Mouse (Mus musculus) left cerebral cortex, postnatal 10 days (tissue): ENCODE measurements around the gene Glis3. TPM values are rescaled to one million over a fixed set of nuclear protein-coding genes. Genes with fewer than 3 reads are reported as not detected.

Experiments used
- DNase-seq, 2 experiments: peaks; one replicate each; pipeline ENCODE4 v3.0.0; 2021 to 2022; ENCODE audit warnings: low spot score in 2 of 2, mixed read lengths in 1 of 2; ENCODE audit errors: extremely low spot score in 1 of 2
- intact Hi-C: fragments of 180-260 bp; cut with DNase I; formaldehyde crosslinking; loops from one replicate; pipeline ENCODE4 v1.15.1; 2025
- total RNA-seq, 2 experiments: library from RNA; stranded (reverse); gene quantifications; 2 replicates each; pipeline ENCODE4 v1.2.3; 2021

The Glis3 gene
- 1 to 10 TPM; 5.3 to 6.5 TPM for total RNA-seq

DNA sequence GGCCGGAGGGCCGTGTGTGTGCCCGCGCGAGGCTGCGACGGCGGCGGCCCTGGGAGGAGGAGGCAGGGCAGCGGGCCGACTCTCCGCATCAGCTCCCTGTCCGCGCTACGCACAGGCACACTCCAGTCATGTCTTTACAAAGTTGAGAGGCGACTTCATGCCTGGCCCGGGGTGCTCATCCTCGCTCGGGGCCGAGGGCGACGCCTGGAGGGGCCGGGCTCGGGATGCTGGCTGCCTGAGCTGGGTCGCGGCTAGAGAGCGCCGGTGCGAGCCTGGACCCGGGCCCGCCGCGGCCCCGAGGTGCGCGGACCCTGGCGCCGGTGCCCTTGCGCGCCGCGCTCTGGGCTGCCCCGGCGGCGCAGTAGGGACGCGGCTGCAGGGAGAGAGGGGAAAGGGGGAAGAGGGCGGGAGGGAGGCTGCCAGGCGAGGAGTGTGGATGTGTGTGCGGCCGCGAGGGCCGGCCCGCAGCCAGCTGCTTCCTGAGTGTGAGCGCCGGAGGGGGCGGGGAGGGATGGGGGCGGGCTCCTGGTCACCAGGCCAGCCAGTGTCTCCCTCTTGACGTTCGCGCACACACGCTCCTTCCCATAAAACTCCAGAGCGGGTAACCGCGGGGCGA, at the start of gene Glis3:
Glis3 (minus strand) TSS at position 302 of the 616 bp plus-strand sequence.
- intact Hi-C loops: no loop called here
- DNase-seq: peak; percentile 11 to 75

DNA sequence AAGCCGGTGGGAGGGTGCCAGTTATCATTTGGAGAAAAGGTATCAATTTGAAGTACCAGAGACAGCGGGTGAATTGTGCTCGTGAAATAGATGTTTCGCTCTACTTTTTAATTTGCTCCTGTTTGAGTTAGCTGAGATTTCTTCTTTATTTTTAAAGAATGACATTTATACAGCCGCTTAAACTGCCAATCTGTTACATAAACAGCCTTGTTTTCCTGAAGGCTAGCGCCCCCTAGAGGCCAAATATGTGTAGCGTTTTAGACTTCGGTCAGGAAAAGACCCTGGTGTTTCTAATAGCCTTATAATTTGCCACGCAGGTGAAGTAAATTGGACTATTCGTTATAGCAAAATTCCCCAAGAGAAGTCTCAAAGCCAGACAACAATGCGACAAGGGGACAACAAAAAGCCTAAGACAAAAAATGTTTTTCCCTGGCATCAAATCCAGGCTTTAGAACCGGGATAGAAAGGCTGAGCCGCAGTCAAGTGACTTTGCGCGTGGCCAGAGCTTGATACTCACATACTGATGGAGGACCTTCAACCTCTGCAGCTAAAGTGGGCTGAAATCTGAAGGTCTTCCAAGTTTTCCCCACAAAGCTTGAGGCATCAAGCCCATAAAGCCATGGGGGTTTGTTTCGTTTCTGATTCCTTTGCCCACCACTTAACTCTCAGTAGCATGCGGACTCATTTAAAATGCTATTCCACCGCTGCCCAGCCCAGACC, 46.4 kb upstream of the Glis3 start:
- peak; percentile 58 to 66 for DNase-seq
- intact Hi-C loops: loop anchor here (10.0 kb wide), 1 partner anchor 562 kb away; no protein-coding TSS in a partner anchor

DNA sequence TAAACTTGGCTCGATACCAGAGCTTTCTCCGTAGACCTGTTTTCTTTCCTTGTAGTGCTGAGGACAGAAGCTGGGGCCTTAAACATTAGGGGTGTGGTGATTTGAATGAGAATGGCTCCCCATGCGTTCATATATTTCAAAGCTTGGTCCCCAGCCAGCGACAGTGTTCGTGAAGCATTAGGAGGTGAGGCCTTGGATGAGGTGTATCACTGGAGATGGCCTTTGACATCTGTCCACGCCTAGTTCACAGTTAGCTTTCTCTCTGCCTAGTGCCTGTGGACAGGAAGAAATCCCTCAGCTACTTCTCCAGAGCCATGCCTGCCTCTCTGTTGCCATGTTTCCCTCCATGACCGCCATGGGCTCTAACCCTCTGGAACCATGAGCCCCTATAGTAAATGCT, 44.8 kb upstream of the Glis3 start:
- intact Hi-C loops: loop anchor here (10.0 kb wide), 1 partner anchor 560 kb away; no protein-coding TSS in a partner anchor

DNA sequence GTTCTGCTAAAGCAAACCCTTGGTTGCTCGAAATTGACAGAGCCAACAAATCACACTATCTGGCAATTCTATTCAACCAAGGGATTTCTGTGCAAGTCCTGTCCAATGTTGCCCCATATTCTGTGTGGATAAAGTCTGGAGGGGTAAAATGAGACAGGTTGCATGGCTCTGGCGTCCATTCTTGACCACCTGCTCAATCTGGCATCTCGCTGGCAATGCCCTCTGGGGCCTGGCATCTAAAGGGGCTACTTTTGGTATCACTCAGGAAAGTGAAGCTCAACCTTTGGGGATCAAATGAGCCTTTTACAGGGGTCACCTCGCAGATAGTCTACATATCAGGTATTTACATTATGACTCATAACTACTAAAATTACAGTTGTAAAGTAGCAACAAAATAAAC, 42.7 kb upstream of the Glis3 start:
- intact Hi-C loops: loop anchor here (10.0 kb wide), 1 partner anchor 558 kb away; no protein-coding TSS in a partner anchor
- DNase-seq: no peak

More for the DNA sequence above, 44.8 kb upstream of the Glis3 start:
- no peak for DNase-seq

DNA sequence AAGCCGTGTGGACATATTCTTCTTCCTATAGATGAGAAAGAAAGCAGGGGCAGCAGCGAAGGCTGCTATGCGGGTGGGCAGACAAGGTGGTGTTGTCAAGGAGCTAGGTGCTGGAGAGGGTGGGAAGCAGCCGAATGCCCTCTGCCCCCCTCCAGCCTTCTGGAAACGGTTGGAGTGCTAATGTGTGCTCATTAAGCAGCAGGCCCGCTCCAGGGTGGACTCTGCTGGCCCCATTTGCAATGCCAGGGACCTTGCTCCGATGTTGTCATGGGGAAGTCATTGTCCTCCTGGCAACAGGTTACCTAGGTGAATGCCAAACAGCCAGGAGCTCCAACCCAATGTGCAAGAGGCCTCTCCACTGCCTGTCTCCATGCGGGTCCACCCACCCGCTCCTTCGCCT, 42.0 kb upstream of the Glis3 start:
- DNase-seq: no peak
- intact Hi-C loops: loop anchor here (10.0 kb wide), 1 partner anchor 557 kb away; no protein-coding TSS in a partner anchor

DNA sequence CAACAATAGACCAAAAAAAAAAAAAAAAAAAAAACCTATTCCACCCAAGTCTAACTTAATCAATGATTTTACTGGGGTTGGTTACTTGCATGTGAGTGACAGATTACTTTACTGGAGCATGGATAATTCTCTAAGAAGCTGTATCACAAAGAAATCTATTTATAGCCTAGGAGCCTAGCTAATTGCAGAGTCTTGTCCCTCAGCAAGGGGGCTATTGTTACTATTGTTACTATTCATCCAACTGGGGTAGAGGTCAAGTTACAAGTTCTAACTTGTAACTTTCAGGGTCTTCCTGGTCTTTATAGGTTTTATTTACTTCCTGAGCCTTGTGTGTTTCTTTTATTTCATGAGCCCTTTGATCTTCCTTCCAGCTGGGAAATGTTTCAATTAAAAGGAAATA, 40.1 kb upstream of the Glis3 start:
- intact Hi-C loops: loop anchor here (10.0 kb wide), 1 partner anchor 555 kb away; no protein-coding TSS in a partner anchor

DNA sequence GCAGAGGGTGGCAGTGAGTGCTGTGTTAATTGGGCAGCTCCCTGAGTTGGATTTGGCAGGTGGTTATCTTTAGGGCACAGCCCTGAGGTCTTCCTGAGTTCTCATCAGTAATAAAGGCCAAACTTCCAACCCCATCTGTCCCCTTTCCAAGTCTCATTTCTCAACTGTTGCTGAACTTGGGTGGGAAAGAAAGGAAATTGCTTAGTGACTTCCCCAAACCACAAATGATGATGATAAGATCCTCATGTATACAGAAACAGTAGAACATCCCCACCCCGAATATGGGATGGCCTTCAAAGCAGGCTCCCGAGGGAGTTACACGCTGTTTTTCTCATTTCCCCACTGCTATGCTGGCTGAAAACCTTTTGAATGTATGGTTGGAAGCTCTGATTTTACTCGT, 34.8 kb upstream of the Glis3 start:
- no peak for DNase-seq
- intact Hi-C loops: no loop called here

More for the DNA sequence above, 40.1 kb upstream of the Glis3 start:
- no peak for DNase-seq

DNA sequence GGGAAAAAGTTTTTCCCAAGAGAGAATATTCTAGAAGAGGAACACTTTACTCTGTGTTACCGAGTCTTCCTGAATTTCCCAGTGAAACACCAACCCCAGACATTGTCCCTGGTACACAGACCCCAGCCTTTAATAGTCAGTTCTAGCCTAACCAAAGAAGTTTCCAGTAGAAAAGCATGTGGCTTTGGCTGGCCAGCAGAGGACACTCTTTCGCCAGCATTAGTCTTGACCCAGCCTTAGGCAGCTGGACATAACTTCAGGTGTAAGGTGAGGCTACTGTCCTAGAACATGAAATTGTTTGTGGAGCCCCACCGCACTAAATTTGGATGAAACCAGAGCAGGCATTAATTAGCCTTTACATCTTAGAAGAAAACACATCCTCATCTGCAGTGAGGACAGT, 17.8 kb upstream of the Glis3 start:
- DNase-seq: no peak
- intact Hi-C loops: no loop called here

DNA sequence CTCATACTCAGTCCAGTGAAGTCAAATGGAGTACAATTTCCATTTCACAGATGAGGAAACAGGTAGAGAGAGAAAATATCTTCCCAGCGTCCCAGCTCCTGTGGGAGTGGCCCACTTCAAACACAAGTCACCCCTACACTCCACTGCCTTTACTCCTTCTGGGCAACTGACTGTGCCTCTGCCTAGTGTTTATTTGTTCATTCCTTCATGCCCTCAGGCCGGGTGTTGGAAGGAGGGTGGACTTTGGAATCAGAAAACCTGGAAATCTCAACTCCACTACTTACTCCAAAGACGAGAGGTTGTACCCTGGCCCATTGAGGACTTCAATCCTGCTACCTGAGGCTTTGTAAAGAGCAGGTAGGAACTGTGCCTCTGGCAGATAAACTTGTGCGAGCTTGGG, 6.5 kb upstream of the Glis3 start:
- intact Hi-C loops: no loop called here
- no peak for DNase-seq

DNA sequence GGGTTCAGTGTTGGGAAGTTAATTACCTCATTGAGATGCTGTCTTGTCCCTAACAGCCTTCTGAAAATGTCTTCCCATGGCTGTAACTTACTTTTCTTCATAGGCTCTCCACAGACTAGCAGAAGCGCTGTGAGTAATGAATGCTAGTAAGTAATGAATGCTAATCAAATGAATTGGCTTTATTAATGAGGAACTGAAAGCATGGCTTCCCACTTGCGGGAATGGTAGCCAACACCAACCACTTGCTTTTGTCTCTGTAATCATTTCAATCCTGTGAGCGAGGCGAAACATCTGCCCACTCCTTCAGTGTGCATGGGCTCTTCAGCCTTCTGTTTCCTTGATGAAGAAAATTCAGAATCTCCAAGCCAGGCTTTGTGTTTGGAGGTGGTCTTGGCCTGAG, 5.6 kb upstream of the Glis3 start:
- DNase-seq: no peak
- intact Hi-C loops: no loop called here

DNA sequence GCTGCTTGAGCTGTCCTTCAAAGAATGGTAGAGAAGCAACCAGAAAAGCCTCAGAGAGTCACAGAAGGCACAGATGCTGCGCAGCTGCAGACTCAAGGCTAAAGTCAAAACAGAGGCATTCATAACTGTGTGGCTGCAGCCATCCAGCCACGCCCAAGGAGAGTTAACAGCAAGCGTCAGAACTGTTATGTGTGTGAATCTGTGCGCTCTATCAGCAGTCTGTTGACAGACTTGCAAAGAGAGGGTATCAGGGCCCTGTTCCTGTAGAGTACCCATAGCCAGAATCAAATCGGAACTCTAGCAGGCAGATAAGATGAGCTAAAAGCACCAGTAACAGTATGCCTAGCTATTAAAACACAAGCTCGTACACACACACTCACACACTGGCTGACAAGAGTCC, 4.5 kb upstream of the Glis3 start:
- no peak for DNase-seq
- intact Hi-C loops: no loop called here

DNA sequence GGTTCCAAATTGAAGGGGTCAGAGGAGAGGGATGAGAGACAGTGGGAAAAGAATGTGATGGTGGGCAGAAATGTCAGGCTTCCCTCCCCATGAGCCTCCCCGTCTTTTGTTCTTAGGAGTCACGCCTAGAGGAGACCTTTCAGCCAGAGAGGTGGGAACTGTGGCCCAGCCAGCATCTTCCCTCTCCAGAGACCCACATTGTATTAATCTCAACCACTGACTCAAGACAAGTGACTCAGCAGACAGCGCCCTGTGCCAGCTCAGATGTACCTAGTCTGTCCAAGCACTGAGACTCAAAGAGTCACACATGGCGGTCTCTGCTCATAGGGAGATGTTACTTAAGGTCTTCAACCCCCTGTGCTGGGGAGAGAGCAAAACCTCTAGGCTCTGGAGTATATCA, 3.5 kb upstream of the Glis3 start:
- DNase-seq: no peak
- intact Hi-C loops: no loop called here

DNA sequence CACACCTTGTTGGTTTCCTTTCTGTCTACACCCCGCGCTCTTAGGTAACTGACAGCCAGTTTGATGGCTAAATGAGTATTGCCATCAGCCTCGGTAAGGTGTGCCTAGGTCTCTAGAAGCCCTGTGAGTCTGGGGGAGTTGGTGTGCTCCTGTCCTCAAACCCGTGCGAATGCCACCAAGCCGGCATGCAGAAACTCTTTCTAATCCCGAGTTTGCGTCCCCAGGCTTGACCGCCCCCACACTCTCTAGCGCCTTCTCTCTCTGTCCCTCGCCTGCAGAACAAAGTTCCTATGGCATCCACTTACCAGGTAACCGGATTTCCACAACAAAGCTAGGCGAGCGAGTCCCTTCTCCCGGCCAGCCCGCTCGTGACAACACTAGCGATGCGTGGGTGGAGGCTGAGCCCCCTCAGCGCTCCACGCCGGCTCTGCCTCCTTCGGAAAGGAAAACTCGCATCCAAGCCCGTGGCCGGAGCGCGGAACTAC, 544 bp downstream of the Glis3 start:
- intact Hi-C loops: no loop called here
- DNase-seq: no peak

DNA sequence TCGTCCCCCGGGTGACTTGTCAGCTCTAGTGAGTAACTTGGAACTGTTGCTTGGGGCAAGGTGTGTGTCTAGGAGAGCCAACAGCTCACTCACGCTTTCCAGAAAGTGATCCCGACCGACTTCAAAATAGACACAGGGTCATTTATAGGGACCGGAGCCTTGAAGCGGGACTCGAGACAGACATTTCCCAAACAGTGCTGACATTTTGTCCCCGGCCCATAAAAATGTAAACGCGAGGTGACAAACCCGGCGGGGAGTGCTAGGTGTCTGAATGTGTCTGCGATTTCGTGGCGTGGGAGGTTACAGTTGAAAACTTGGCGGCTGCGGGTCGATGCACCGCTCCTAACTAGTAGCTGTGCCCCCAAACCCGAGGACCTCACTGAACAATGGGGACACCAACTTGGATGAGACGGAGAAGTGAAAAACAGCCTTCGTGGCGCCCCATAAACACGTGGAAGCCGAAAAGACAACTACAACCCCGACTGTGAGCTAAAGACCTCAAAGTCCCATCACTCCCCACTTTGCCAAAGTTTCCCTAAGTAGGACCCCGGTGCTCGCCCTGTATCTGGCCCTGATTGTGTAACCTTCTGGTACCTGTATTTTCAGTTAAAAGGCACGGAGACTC, 1.1 kb downstream of the Glis3 start:
- no peak for DNase-seq
- intact Hi-C loops: no loop called here

DNA sequence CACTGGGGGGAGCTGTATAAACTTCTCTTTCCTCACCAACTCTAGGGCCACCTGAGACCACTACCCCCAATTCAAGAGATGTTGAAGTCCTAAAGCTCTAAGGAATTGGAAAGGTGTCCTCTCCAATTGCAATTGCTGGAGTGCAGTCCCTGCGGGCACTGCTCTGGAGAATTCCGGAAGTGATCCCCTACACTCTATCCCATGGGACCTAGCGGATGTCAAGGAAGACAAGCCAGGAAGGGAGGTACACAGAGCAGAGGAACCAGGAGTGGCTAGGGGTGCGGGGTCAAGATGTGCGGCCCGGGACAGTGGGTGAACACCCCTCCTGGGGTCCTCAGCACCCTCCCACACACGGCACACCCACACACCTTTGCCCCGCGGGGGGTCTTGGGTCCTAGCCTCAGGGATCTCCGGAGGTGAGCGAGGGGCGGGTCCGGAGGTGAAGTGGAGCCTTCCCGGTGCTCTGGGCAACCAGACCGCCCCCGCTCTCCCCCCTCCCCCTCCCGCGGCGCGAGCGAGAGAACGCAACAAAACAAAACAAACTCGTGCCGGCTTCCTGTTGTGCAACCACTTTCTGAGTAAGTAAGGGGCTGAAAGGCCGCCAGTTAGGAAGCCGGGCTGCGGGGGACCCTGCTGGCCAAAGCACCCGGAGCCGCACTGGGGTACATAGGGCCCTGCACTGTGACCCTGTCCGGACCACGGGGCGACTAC, 2.0 kb downstream of the Glis3 start:
- intact Hi-C loops: no loop called here
- DNase-seq: peak in 1 of 2 experiments; percentile 63

DNA sequence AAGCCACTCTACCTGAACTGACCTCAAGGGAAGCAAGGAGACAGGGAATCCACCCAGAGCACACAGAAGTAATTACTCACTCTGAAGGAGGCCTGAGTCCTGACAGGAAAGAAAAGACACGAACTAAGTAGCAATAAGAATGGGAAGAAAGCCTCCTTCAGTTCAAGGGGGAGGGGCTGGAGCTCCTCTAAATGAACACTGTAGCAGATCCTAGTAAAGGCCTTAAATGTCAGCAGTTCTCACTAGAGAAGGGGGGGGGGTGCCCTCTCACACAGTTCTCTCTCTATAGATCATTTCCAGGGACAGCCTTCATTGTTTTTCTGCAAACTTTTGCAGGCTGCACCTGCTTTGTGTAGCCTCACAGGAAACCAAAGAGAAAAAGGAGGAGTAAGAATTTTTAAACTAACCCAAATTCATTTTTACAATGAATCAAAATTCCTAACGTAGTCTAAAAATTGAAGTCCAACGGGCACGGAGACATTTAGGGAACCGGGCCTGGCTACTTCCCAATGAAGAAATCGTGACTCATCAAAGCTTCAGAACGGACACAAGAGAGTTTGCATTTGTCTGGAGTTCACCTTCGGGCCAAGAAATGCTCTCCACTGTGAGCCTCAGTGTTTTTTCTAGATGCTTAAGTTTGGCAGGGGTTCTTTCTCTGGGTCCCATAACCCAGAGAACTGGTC, 2.7 kb downstream of the Glis3 start:
- no peak for DNase-seq
- intact Hi-C loops: no loop called here

DNA sequence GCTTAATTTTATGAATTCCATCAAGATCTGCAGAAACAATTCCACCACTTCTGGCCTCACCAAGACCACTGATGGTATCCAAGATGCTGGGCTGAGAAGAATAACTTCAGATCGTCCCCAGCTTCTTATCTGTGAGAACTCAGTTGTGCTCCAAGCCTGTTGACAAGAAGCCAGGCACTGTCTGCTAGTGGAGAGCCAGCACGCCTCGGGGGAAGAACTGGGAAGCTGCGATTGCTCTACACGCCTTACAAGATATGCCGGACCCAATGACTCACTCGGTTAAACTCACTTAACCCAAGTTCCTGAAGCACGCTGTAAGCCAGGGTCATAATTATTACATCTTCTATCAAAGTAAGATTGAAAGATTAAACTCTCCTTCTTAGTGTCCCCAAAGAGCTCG, 16.1 kb downstream of the Glis3 start:
- intact Hi-C loops: no loop called here
- DNase-seq: no peak

DNA sequence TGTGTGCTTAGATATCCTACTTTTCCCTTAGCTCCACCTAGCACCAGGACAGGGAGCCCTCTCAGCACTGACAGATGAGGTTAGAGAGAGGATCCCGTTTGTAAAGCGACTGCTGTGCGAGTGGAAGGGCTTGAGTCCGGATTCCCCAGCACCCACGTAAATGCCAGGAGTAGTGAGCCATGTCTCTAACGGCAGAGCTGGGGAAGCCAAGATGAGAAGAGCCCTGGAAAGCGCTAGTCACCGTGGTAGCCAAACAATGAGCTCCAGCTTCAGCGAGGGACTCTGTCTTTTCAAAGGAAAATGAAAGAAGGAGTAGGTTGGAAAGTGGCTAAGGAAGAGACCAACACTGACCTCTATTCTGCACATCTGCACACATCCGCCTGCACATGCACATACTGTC, 16.7 kb downstream of the Glis3 start:
- DNase-seq: no peak
- intact Hi-C loops: no loop called here

DNA sequence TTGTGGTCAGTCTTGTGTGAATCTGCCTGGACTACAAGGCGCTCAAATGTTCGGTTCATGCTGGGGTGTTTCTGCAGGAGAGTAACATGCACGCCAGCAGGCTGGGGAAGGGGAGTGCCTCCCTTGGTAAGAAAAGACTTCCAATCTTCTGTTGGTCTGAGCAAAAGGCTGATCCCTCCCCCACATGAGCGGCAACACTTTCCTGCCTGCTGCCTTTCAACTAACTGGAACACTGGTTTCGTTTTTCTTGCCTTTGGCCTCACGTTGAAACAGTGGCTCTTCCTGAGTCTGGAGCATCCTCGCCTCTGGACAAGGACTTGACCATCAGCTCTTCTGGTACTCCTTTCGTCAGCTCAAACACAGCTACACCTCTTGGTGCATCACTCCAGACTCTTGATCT, 17.4 kb downstream of the Glis3 start:
- no peak for DNase-seq

More for the DNA sequence above, 17.4 kb downstream of the Glis3 start:
- intact Hi-C loops: no loop called here
